28 mouse cellular contexts compared by ENCODE assay signal in genomic region chr10:43650449-43650848, GRCm38 (mm10).
"Had no signal": no experiment of that assay in that cellular context is flagged by ENCODE, and none has a peak within 500 bp of the region (broad histone marks: within the 10 kb centered on the region; RNA-seq: fewer than 3 reads in every experiment).

No protein-coding gene starts in this region.

- ATAC-seq: forebrain, embryonic 13.5 days; forebrain, embryonic 14.5 days; forebrain, embryonic 15.5 days; forebrain, embryonic 16.5 days; forebrain, postnatal 0 days had no signal

- H3K4me2 ChIP-seq: embryonic facial prominence, embryonic 12.5 days; embryonic facial prominence, embryonic 13.5 days; embryonic facial prominence, embryonic 15.5 days; forebrain, embryonic 12.5 days; forebrain, embryonic 13.5 days; forebrain, embryonic 15.5 days had no signal

- H3K9me3 ChIP-seq: embryonic facial prominence, embryonic 13.5 days; embryonic facial prominence, embryonic 15.5 days; forebrain, embryonic 10.5 days; forebrain, embryonic 12.5 days; forebrain, embryonic 13.5 days; forebrain, embryonic 15.5 days had no signal

- DNase-seq: cerebellum, adult 2 months; cerebellum, adult 8-10 months; cerebellum, adult 9-10 months; cerebellum, adult 9-11 months; cerebellum, postnatal 10 days; cerebellum, postnatal 14 days; cerebellum, postnatal 25 days; cerebellum, postnatal 36 days; embryo, embryonic 11 days; forebrain, postnatal 0 days; gastrocnemius, adult 2 months; gastrocnemius, postnatal 10 days; gastrocnemius, postnatal 14 days; gastrocnemius, postnatal 25 days; gastrocnemius, postnatal 36 days; heart, adult 18-20 months; heart, adult 2 months had no signal

- H3K36me3 ChIP-seq: embryonic facial prominence, embryonic 10.5 days; embryonic facial prominence, embryonic 12.5 days; embryonic facial prominence, embryonic 13.5 days; embryonic facial prominence, embryonic 15.5 days; forebrain, embryonic 10.5 days; forebrain, embryonic 12.5 days; forebrain, embryonic 15.5 days had no signal

- H3K27me3 ChIP-seq: embryonic facial prominence, embryonic 12.5 days; embryonic facial prominence, embryonic 13.5 days; embryonic facial prominence, embryonic 15.5 days; forebrain, embryonic 12.5 days; forebrain, embryonic 13.5 days; forebrain, embryonic 15.5 days had no signal

- H3K4me3 ChIP-seq: embryonic facial prominence, embryonic 10.5 days; embryonic facial prominence, embryonic 12.5 days; embryonic facial prominence, embryonic 13.5 days; embryonic facial prominence, embryonic 15.5 days; erythroblast, embryonic 14.5 days; forebrain, embryonic 10.5 days; forebrain, embryonic 12.5 days; forebrain, embryonic 13.5 days; forebrain, embryonic 15.5 days; gastrocnemius, adult 2 months; heart, adult 2 months had no signal

- H3K9ac ChIP-seq: embryonic facial prominence, embryonic 12.5 days; embryonic facial prominence, embryonic 13.5 days; embryonic facial prominence, embryonic 15.5 days; forebrain, embryonic 12.5 days; forebrain, embryonic 13.5 days; forebrain, embryonic 15.5 days; forebrain, postnatal 0 days had no signal

- H3K27ac ChIP-seq: embryonic facial prominence, embryonic 10.5 days; embryonic facial prominence, embryonic 12.5 days; embryonic facial prominence, embryonic 13.5 days; embryonic facial prominence, embryonic 15.5 days; forebrain, embryonic 10.5 days; forebrain, embryonic 12.5 days; forebrain, embryonic 13.5 days; forebrain, embryonic 15.5 days; gastrocnemius, adult 2 months; heart, adult 2 months had no signal
